Mouse (Mus musculus): ENCODE measurements around the gene Gm11634.
"Not testable (repeated sequence)": the region's sequence is repeated elsewhere in the genome, so short reads cannot be mapped to it uniquely, and the experiment has no call there.

Gene Gm11634

DNA sequence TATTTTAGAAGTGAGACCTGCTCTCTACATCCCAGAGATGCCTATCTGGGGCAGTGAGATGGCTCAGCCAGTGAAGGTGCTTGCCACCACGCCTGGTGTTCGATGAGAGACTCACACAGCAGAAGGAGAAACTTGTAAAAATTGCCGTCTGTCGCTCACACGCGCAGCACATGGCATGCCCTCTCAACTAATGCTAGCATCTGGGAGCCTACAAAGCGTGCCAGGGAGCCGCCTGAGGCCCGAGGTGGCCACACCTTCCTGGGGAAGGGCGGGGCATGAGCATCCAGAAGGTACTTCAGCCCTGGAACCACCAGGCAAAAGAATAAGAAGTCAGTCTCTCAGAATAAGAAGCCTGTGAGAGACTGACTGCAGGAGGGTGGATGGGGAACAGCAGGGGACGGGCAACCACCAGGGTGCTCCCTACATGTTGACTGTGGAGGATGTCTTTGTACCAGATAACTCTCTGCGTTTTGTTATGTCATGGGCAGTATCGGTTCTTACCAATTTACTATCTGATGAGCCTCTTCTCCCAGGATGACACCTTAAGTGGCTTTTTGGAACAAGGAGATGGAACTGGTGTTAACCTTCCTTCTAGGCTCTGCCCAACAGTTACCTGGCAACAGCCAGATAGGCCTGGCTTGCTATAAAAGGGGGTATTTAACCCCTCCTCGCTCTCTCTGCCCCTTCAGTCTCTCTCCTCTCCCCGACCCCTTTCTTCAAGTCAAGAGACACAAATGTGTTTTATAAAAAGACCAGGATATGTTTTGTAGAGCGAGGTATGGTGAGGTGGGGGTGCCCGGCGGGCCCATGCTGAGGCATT, 18.1 kb upstream of the Gm11634 start:
- DNase-seq (ENCODE audit: extremely low spot score, low spot score) = peak; percentile 22

DNA sequence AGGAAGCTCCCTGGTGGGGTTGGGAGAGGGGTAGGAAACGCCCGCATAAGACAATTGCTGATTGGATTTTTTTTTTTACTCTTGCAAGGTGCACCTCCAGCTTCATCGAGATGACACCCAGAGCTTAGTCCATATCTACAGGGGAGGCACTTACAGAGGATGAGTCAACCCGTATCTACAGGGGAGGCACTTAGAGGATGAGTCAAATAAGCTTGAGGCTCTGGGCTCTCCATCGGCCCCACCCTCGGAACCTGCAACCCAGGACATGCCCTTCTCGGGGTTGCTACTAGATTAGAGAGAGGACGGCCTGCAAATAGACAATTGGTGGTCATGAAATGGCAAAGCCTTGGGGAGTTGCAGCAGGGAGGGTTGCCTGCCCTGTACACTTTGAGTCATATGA, 17.0 kb upstream of the Gm11634 start:
- no peak for DNase-seq (ENCODE audit: extremely low spot score, low spot score)

- no peak for DNase-seq (ENCODE audit: extremely low spot score, low spot score)
Observed at GRCm38 (mm10) chr11:101615380-101615779, 16.3 kb upstream of the Gm11634 start.

DNA sequence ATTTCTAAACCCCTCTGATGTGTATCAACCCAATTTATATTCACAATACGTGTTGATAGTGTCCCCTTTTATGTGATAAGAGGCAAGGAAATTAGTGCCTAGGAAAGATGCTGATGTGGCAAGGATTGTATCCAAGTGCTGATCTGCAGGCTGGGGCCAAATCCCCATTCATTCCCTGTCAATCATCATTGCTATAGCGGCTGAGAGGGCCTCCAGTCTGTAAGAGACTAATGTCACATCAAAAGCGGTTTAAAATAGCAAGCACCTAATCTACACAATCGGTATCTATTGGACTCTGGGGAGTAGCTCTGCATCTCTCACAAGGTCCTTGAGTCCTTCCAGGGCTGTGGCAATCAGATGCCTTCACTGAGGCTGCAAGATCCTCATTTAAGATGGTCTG, 15.1 kb upstream of the Gm11634 start:
- DNase-seq (ENCODE audit: extremely low spot score, low spot score) = no peak

DNA sequence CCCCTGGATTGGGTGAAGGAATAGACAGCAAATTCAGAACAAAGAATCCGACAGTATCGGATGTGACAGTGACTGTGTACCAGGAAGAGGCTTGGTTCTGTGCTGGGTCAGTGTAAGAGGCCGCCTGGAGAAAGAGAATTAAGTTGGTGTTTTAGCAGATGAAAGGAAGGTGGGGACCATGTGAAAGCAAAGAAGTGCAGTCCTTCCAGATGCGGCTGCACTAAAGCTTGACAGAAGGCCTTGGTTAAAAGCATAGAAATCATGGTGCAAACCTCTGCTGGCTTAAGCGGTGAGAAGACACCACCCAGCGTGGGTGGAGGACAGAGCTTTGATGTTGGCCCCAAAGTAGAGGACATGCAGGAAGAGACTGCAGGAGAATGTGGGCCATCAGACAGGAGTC, 14.5 kb upstream of the Gm11634 start:
- no peak for DNase-seq (ENCODE audit: extremely low spot score, low spot score)

DNA sequence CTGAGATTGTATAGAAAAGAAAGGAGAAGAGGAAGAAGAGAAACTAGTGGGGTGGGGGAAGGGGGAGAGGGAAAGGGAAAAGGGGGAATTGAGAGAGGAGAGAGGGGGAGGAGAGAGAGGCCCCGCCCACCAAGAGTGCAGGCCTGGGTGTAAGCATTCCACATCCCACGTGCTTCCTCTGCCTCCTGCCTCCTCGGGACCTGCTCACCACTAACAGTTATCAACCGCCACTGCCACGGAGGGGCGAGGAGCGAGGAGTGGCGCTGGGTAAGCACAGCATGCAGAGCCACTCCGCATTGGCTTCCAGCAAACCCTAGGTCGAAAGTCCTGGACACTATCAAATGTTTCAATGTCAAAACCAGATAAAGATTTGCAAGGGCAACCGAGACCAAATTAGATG, 11.4 kb upstream of the Gm11634 start:
- DNase-seq (ENCODE audit: extremely low spot score, low spot score) = no peak

- not testable (repeated sequence) for DNase-seq (ENCODE audit: extremely low spot score, low spot score)
Observed at GRCm38 (mm10) chr11:101607134-101607533, 8.1 kb upstream of the Gm11634 start.

- peak; percentile 76 for DNase-seq (ENCODE audit: extremely low spot score, low spot score)
Observed at GRCm38 (mm10) chr11:101604531-101605453, 5.7 kb upstream of the Gm11634 start.

DNA sequence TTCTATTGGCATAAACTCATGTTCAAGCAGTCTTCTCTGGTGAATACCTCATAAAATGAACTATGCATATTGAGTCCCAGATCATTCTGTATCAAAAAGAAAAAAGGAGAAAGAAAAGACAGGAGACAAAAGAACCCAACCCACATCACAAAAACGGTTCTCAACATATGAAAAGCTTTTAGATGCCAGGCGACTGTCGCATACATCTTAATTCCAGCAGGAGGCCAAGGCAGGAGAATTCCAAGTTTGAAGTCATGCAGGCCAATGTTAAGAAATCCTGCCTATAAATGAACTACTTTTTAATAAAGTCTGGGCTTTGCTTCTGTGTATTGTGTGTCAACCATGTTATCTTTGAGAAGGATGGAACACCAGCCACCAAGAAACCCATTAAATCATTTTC, 5.1 kb upstream of the Gm11634 start:
- no peak for DNase-seq (ENCODE audit: extremely low spot score, low spot score)

- peak; percentile 65 for DNase-seq (ENCODE audit: extremely low spot score, low spot score)
Observed at GRCm38 (mm10) chr11:101602491-101602890, 3.4 kb upstream of the Gm11634 start.

DNA sequence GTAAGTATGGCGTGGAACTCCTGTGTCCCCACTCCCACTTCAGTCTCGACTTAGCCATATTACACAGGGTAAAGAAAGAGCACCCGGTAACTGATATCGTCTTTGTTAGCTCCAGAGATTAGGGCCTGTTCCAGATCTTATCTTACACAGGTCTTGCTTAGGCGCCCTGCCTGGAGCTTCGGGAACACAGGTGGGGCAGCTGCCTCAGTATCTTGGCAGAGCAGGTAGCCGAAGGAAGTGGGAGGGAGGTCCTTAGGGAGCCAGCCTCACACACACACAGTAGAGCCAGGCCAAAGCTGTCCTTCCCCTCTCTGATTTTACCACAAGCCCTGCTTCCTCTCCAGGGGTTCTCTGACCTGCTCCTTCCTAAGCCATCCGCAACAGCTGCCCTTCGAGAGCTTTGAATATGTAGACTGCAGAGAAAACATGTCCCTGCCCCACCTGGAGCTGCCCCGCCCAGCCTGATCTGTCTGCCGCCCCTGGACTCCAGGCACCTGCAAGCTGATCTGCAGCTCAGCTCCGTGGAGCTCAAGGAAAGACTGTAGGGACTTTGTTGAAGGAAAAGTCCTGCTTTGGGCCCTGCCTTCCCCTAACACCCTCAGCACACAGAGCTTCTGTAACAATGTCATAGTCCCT, 8.9 kb downstream of the Gm11634 start:
- no peak for DNase-seq (ENCODE audit: extremely low spot score, low spot score)

- peak; percentile 45 for DNase-seq (ENCODE audit: extremely low spot score, low spot score)
Observed at GRCm38 (mm10) chr11:101589444-101589843, 9.6 kb downstream of the Gm11634 start.

DNA sequence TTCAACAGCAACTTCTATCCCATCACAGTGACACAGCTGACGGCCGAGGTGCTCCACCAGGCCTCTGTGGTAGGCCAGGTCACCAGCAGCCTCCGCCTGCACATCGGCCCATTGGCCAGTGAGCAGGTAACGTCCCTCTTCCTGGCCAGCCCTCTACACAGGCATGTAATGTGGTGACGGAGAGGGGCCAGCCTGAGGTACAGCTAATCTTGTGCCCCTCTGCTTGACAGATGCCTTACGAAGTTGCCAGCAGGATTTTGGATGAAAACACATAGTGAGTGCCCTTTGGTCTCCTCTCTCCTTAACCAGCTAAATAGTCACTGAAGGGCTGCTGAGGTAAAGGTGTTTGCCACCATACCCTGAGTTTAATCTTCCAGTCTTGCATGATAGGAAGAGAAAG, 10.2 kb downstream of the Gm11634 start:
- DNase-seq (ENCODE audit: extremely low spot score, low spot score) = no peak

DNA sequence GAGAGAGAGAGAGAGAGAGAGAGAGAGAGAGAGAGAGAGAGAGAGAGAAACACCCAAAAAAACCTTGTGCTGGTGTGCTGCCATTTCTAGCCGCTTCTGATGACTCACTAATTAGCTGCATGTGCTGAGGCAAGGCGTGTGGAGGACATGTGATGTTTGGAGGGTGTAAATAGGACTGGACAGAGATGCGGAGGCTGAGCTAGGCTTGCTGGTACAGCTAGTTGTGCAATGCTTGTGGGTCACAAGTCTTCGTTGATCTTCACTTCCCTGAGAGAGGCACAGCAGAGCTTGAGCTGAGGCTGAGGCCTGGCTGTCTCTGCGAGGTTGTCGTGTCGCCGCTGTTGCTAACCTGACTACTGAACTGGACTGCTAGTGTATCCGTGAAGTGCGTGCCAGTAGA, 11.4 kb downstream of the Gm11634 start:
- DNase-seq (ENCODE audit: extremely low spot score, low spot score) = no peak

GRCm38 (mm10) chr11:101585805-101586204, 13.3 kb downstream of the Gm11634 start:
- no peak for DNase-seq (ENCODE audit: extremely low spot score, low spot score)

DNA sequence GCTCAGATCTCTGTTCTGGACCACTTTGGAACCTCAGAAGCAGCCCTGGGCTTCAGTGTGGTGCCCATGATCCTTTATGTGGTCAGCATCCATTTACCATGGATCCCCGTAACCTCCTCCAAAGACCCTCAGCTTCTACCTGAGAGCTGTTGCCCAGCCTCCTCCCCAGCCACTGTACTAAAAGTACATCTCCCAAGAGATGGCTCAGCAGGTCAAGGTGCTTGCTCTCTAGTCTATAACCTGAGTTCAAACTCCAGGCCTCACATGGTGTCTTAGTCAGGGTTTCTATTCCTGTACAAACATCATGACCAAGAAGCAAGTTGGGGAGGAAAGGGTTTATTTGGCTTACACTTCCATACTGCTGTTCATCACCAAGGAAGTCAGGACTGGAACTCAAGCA, 14.0 kb downstream of the Gm11634 start:
- not testable (repeated sequence) for DNase-seq (ENCODE audit: extremely low spot score, low spot score)

GRCm38 (mm10) chr11:101583205-101583604, 15.9 kb downstream of the Gm11634 start:
- DNase-seq (ENCODE audit: extremely low spot score, low spot score) = no peak

- DNase-seq (ENCODE audit: extremely low spot score, low spot score) = peak; percentile 54
Observed at GRCm38 (mm10) chr11:101582054-101583035, 16.7 kb downstream of the Gm11634 start, which contains the start of gene Tmem106a. Gene Tmem106a (plus strand): TSS chr11:101582242.

- DNase-seq (ENCODE audit: extremely low spot score, low spot score) = no peak
Observed at GRCm38 (mm10) chr11:101581081-101581764, 17.8 kb downstream of the Gm11634 start.

DNA sequence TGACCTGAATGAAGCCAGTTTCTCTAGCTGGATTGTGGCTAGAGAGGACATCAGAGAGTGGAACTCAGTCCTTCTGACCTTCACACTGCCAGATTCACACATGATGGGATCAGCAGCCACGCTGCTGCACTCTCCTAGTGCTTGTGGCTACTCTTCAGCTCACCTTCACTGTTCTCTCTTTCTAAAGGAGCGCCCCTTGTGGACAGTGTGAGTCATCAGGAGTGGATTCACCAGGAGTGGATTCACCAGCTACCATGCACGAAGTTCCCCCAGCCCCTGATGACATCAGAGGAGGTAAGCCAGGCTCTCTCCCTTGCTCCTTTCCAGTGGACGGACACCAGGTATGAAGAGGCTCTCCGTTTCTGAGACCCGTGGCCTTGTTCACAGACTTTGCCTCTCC, 22.9 kb downstream of the Gm11634 start:
- no peak for DNase-seq (ENCODE audit: extremely low spot score, low spot score)

All from neural tube, embryonic 10.5 days (tissue).